Mouse (Mus musculus) heart, adult 8-10 months (tissue): ENCODE results near the gene Olfr267. TPM values are rescaled to one million over a fixed set of nuclear protein-coding genes. Genes with fewer than 3 reads are reported as not detected.
A peak's percentile ranks its signal among the peaks of the same experiment; 100 is the strongest.

Experiments
- DNase-seq: peaks from one replicate; pipeline ENCODE4 v3.0.0; 2022; ENCODE audit warnings: low spot score
- total RNA-seq, 4 experiments: library from RNA; stranded (reverse); gene quantifications; 2 replicates each; pipeline ENCODE4 v1.2.4; 2022

The Olfr267 gene
- total RNA-seq = under 1 TPM in 3 of 4 experiments, not detected in 1; 0.05 to 0.09 (median 0.09) TPM

GRCm38 (mm10) chr4:58787616-58788015 is at the start of gene Olfr267:
Olfr267 (minus strand) TSS chr4:58787716.
- no peak for DNase-seq

DNA sequence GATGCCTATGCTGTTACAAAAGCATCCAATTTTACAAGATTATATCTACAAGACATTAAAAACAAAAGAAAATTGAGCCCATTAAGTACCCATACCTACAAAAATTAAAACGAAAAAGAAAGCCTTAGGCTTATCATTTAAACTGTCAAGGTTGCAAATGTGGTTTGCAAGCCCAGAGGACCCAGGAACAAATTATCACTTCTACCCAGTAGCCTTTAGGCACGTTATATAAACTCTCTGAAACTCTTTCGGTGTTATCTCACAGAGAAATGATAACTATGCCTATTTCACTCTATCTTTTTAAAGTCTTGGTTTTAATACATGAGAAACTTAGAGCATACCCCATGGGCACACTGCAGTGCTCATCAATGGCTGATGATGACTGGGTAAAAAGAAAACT is 45.4 kb upstream of the Olfr267 start:
- no peak for DNase-seq

GRCm38 (mm10) chr4:58825921-58826320 is 38.4 kb upstream of the Olfr267 start:
- DNase-seq = peak; percentile 6

DNA sequence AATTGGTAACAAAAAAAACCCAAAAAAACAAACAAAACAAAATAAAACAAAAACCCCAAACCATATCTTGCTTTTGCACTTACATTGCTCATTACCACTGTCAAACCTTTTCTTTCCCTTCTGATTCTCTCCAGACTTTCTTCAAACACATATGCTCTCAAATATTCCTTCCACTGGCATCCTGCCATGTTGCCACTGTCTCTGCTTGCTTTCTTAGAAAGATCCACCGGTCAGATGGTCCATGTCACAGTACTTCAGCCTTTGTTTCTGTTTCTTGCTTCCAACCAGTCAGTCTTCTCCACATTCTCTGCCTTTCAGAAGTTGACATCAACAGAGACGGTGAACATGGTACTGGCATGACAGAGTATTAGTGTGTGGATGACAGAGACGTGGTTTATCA is 857 bp downstream of the Olfr267 start:
- DNase-seq = no peak

DNA sequence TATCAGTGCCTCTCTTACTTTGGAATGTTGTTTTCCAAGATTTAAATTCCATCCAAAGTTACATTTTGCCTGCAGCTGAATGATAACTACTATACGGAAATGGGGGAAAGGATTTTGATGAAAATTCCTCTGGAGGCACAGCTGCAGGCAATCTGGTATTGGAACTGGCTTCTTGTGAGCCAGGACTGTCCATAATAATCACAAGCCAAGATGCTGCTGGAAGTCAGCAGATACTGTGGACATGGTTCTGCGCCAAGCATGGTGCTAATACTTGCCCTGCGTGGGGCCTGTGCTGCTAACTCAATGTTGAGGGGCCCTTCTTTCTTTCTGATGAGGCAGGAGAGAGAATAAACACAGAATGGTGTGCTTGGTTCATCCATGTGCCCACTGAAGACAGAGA is 24.1 kb downstream of the Olfr267 start:
- no peak for DNase-seq

GRCm38 (mm10) chr4:58749510-58749909 is 38.0 kb downstream of the Olfr267 start:
- DNase-seq = peak; percentile 38

- peak; percentile 69 for DNase-seq
Observed at GRCm38 (mm10) chr4:58749101-58749500, 38.4 kb downstream of the Olfr267 start.

DNA sequence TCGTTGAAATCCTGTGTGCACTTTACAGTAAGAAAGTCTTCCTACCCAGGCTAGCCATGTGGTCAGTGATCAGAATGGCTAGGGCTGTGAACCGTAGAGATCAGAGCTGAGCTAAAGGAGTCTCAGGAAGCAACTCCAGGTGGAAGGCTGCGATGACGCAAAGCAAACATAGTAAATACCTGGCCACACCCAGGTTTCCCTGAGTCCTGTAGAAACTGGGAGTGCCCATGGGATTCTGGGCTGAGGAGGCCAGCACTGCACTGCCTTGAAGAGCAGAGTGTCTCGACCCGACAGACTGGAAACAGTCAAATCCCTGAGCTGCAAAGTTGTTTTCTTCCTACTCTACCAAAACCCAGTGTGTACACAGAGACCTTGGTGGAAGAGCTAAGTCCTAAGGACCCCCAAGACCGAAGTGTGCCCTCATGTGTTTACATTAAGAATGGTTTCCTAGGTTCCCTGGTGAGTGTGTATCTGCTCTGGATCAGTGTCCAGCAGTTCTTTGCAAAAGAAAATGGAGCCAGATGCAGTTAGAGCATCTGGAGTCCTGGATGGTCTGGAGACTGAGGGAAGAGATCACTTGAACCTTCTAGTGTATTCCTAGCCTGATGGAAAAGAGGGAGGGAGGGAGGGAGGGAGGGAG is 41.8 kb downstream of the Olfr267 start:
- DNase-seq = no peak

- DNase-seq = no peak
Observed at GRCm38 (mm10) chr4:58736867-58737633, 50.5 kb downstream of the Olfr267 start.

Other genes with a start within 250 kb of the Olfr267 start
- 1 to 10 TPM; 5.8 to 8.2 (median 7.0) TPM for gene Lpar1, start 233.8 kb downstream of the Olfr267 start, total RNA-seq
- gene Ecpas, start 125.0 kb upstream of the Olfr267 start, total RNA-seq = 100 to 1,000 TPM; 184 to 228 (median 192) TPM
- gene Zkscan16, start 155.9 kb upstream of the Olfr267 start, total RNA-seq = under 1 TPM; 0.11 to 0.25 (median 0.19) TPM
- 1 to 10 TPM; 2.3 to 3.3 (median 3.1) TPM for gene Ptgr1, start 199.4 kb upstream of the Olfr267 start, total RNA-seq
- gene Dnajc25, start 207.3 kb upstream of the Olfr267 start, total RNA-seq = 10 to 100 TPM; 18.8 to 22.3 (median 22.0) TPM
- 1 to 10 TPM in 2 of 4 experiments, under 1 TPM in 1, not detected in 1; 0.57 to 7.1 (median 1.7) TPM for gene Gm20503, start 215.5 kb upstream of the Olfr267 start, total RNA-seq
- 10 to 100 TPM; 11.0 to 16.3 (median 14.8) TPM for gene Gng10, start 247.4 kb upstream of the Olfr267 start, total RNA-seq